Mouse (Mus musculus): ENCODE data around the gene Lrp2. TPM values are rescaled to one million over a fixed set of nuclear protein-coding genes. Genes with fewer than 3 reads are reported as not detected.

Gene Lrp2
- polyA plus RNA-seq, 1 experiment, result 92.6 TPM

DNA sequence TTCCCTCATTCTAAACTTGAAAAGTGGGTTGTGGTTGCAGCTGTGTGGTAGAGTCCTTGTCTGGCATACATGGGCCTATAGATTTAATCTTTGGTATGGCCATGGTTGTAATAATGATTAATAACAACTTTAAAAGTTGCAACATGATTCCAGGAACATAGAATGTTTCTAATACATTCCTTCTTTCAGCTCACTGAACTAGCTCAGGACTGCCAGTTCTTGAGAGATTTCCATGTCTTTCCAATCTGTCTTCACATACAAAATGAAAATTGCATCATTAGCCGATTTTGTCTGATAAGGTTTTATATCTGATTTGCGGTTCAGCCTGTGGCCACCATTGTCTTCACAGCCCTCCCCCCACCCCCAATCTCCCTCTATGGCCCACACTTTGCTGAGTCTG is 5.8 kb downstream of the Lrp2 start:
- TF ChIP-seq EP300 (IDR thresholded peaks at IDR 0.05; ENCODE audit: insufficient read depth, low read depth, low read length) (no peak), POLR2A (IDR thresholded peaks at IDR 0.05; ENCODE audit: insufficient read depth, low read length) (no peak), CTCF (IDR thresholded peaks at IDR 0.05; ENCODE audit: low read depth, low read length) (no peak)
- H3K36me3 ChIP-seq (ENCODE audit: control insufficient read depth, insufficient read depth, low read length, poor library complexity, severe bottlenecking), result no peaks in the 10 kb centered on the region

DNA sequence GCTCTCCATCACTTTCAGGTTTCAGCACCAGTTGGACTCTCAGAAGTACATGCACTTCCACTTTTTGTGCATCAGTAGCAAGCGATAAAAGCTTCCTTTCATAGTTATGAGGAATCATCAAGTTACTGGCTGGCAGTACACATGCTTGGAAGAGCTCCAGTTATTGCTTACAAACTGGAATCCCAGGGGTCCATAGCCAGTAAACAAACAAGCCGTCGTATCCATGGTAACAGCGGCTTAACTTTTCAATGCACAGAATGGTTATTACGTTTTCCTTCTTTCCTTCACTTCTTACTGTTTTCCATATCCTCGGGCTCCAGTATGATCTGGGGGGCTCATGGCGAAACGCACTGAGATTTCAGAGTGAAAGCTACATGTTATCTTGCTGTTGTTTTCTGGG is 7.7 kb downstream of the Lrp2 start:
- no peaks in the 10 kb centered on the region for H3K36me3 ChIP-seq (ENCODE audit: control insufficient read depth, insufficient read depth, low read length, poor library complexity, severe bottlenecking)
- H3K9ac ChIP-seq (ENCODE audit: low read depth, poor library complexity, severe bottlenecking), result no peak overlapping the region
- no peak for TF ChIP-seq CTCF (IDR thresholded peaks at IDR 0.05; ENCODE audit: low read depth, low read length)
- no peaks in the 10 kb centered on the region for H3K4me1 ChIP-seq (ENCODE audit: control insufficient read depth, insufficient read depth, low read length)
- no peak overlapping the region for H3K4me3 ChIP-seq (ENCODE audit: low read depth, low read length)
- H3K27me3 ChIP-seq (ENCODE audit: control insufficient read depth, insufficient read depth, low read length, poor library complexity, severe bottlenecking), result no peaks in the 10 kb centered on the region
- H3K27ac ChIP-seq (ENCODE audit: insufficient read depth, low read length), result no peak overlapping the region
- no peaks in the 10 kb centered on the region for H3K9me3 ChIP-seq (replicated peaks; ENCODE audit: control insufficient read depth, insufficient read depth, low read length, poor library complexity, severe bottlenecking)

More for the DNA sequence above, 5.8 kb downstream of the Lrp2 start:
- Histone ChIP-seq H3K27me3 (ENCODE audit: control insufficient read depth, insufficient read depth, low read length, poor library complexity, severe bottlenecking) (peaks cover 7% of the 10 kb centered on the region; the same call in 1 of the 2 replicates), H3K27ac (ENCODE audit: insufficient read depth, low read length) (no peak overlapping the region), H3K4me3 (ENCODE audit: low read depth, low read length) (no peak overlapping the region), H3K9ac (ENCODE audit: low read depth, poor library complexity, severe bottlenecking) (no peak overlapping the region), H3K9me3 (replicated peaks; ENCODE audit: control insufficient read depth, insufficient read depth, low read length, poor library complexity, severe bottlenecking) (no peaks in the 10 kb centered on the region), H3K4me1 (ENCODE audit: control insufficient read depth, insufficient read depth, low read length) (no peaks in the 10 kb centered on the region)

DNA sequence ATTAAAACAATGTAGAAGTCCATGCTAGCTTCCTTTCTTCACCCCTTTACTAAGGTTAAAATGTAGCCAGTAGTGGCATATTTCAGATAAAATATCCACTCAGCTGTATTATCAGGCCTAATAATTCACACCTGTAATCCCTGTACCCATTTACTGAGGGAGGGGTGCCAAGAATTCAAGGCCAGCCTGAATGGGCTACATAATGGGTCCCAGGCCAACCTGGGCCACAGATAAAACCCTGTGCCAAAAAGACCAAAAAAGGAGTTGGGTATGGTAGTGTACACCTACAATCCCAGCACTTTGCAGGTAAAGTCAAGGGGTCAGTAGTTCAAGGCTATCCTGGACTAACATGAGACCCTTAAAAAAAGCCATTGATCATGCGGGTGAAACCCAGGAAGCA is 9.3 kb downstream of the Lrp2 start:
- Histone ChIP-seq H3K9me3 (replicated peaks; ENCODE audit: control insufficient read depth, insufficient read depth, low read length, poor library complexity, severe bottlenecking) (no peaks in the 10 kb centered on the region), H3K9ac (ENCODE audit: low read depth, poor library complexity, severe bottlenecking) (no peak overlapping the region), H3K36me3 (ENCODE audit: control insufficient read depth, insufficient read depth, low read length, poor library complexity, severe bottlenecking) (no peaks in the 10 kb centered on the region), H3K27ac (ENCODE audit: insufficient read depth, low read length) (no peak overlapping the region), H3K27me3 (ENCODE audit: control insufficient read depth, insufficient read depth, low read length, poor library complexity, severe bottlenecking) (no peaks in the 10 kb centered on the region), H3K4me1 (ENCODE audit: control insufficient read depth, insufficient read depth, low read length) (no peaks in the 10 kb centered on the region), H3K4me3 (ENCODE audit: low read depth, low read length) (no peak overlapping the region)
- TF ChIP-seq CTCF (IDR thresholded peaks at IDR 0.05; ENCODE audit: low read depth, low read length) (no peak), EP300 (IDR thresholded peaks at IDR 0.05; ENCODE audit: insufficient read depth, low read depth, low read length) (no peak), POLR2A (IDR thresholded peaks at IDR 0.05; ENCODE audit: insufficient read depth, low read length) (no peak)

DNA sequence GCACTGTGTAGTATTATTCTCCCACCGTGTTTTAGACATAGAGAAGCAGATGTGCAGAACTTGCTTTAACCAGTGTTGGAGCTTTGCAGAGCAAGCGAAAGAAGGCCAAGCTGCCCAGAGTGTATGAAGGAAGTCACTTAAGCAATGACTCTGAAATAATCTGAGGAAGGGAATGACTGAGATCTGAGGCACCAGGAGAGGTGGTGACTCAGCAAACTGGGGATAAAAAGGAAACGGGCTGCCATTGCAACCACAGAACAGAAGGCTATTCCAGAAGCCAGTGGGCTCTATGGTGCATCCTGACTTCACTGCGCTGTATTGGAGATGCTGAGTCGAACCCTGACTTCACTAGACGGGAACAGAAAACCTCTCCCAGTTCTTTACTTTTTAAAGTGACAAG is 10.9 kb downstream of the Lrp2 start:
- H3K27ac ChIP-seq (ENCODE audit: insufficient read depth, low read length), result 0 out of 2 replicates have a peak overlapping the region, but pooled peaks have one; percentile 31
- H3K4me1 ChIP-seq (ENCODE audit: control insufficient read depth, insufficient read depth, low read length), result no peaks in the 10 kb centered on the region
- H3K4me3 ChIP-seq (ENCODE audit: low read depth, low read length), result no peak overlapping the region
- no peaks in the 10 kb centered on the region for H3K27me3 ChIP-seq (ENCODE audit: control insufficient read depth, insufficient read depth, low read length, poor library complexity, severe bottlenecking)
- no peaks in the 10 kb centered on the region for H3K9me3 ChIP-seq (replicated peaks; ENCODE audit: control insufficient read depth, insufficient read depth, low read length, poor library complexity, severe bottlenecking)
- no peaks in the 10 kb centered on the region for H3K36me3 ChIP-seq (ENCODE audit: control insufficient read depth, insufficient read depth, low read length, poor library complexity, severe bottlenecking)
- TF ChIP-seq CTCF (IDR thresholded peaks at IDR 0.05; ENCODE audit: low read depth, low read length), result no peak
- no peak for TF ChIP-seq POLR2A (IDR thresholded peaks at IDR 0.05; ENCODE audit: insufficient read depth, low read length)
- no peak for TF ChIP-seq EP300 (IDR thresholded peaks at IDR 0.05; ENCODE audit: insufficient read depth, low read depth, low read length)
- H3K9ac ChIP-seq (ENCODE audit: low read depth, poor library complexity, severe bottlenecking), result no peak overlapping the region

DNA sequence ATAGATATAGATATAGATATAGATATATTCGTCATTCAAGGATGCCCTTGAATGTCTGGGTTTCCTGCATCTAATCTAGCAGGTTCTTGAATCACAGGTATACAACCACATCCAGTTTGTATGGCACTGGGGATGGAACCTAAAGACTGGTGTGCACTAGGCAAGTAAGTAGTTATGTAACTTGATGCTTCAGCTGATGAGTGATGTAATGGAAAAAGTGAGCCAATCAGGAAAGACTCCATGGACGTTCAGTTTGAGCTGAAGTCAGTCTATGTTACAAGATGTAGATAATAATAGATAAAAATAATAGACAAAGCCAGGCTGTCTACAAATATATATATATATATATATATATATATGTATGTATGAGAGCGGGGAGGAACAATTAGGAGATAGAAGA is 11.6 kb downstream of the Lrp2 start:
- Histone ChIP-seq H3K9me3 (replicated peaks; ENCODE audit: control insufficient read depth, insufficient read depth, low read length, poor library complexity, severe bottlenecking) (no peaks in the 10 kb centered on the region), H3K27ac (ENCODE audit: insufficient read depth, low read length) (no peak overlapping the region), H3K36me3 (ENCODE audit: control insufficient read depth, insufficient read depth, low read length, poor library complexity, severe bottlenecking) (no peaks in the 10 kb centered on the region), H3K4me3 (ENCODE audit: low read depth, low read length) (no peak overlapping the region), H3K9ac (ENCODE audit: low read depth, poor library complexity, severe bottlenecking) (no peak overlapping the region), H3K27me3 (ENCODE audit: control insufficient read depth, insufficient read depth, low read length, poor library complexity, severe bottlenecking) (no peaks in the 10 kb centered on the region), H3K4me1 (ENCODE audit: control insufficient read depth, insufficient read depth, low read length) (no peaks in the 10 kb centered on the region)
- TF ChIP-seq POLR2A (IDR thresholded peaks at IDR 0.05; ENCODE audit: insufficient read depth, low read length), result no peak
- TF ChIP-seq CTCF (IDR thresholded peaks at IDR 0.05; ENCODE audit: low read depth, low read length), result no peak
- no peak for TF ChIP-seq EP300 (IDR thresholded peaks at IDR 0.05; ENCODE audit: insufficient read depth, low read depth, low read length)

DNA sequence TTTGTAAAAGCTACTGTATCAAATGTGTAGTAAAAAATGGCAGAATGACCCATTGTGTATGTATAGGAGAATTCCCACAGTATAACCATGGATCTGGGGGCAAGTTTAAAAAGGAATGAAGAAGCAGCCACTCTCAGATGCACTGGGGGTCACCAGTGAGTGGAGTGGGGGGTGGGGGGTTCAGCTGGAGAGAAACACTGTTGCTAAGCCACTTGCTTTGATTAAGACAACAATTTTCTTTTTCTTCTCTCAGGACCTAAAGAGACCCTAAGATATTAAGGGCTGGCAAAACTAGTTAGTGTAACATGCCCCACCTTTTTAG is 12.2 kb downstream of the Lrp2 start:
- Histone ChIP-seq H3K4me3 (ENCODE audit: low read depth, low read length) (no peak overlapping the region), H3K4me1 (ENCODE audit: control insufficient read depth, insufficient read depth, low read length) (no peaks in the 10 kb centered on the region), H3K27ac (ENCODE audit: insufficient read depth, low read length) (no peak overlapping the region), H3K9ac (ENCODE audit: low read depth, poor library complexity, severe bottlenecking) (no peak overlapping the region), H3K27me3 (ENCODE audit: control insufficient read depth, insufficient read depth, low read length, poor library complexity, severe bottlenecking) (no peaks in the 10 kb centered on the region), H3K36me3 (ENCODE audit: control insufficient read depth, insufficient read depth, low read length, poor library complexity, severe bottlenecking) (no peaks in the 10 kb centered on the region), H3K9me3 (replicated peaks; ENCODE audit: control insufficient read depth, insufficient read depth, low read length, poor library complexity, severe bottlenecking) (no peaks in the 10 kb centered on the region)
- TF ChIP-seq POLR2A (IDR thresholded peaks at IDR 0.05; ENCODE audit: insufficient read depth, low read length) (no peak), CTCF (IDR thresholded peaks at IDR 0.05; ENCODE audit: low read depth, low read length) (no peak), EP300 (IDR thresholded peaks at IDR 0.05; ENCODE audit: insufficient read depth, low read depth, low read length) (no peak)

All from ES-Bruce4 (cell line).